In genomic region chr3:141895096-141895495, GRCm38 (mm10) we compare ENCODE assay signal across 21 mouse cellular contexts.
DNase-seq lines count a peak whose midpoint lies in the region; ATAC-seq and TF ChIP-seq lines count a peak whose summit lies in the region.
"Had no signal": no experiment of that assay in that cellular context is flagged by ENCODE, and none has a peak within 500 bp of the region (broad histone marks: within the 10 kb centered on the region; RNA-seq: fewer than 3 reads in every experiment).

No protein-coding gene starts in this region.

- H3K4me2 ChIP-seq in forebrain, embryonic 15.5 days (replicated peaks): no peak overlapping the region
- H3K4me2 ChIP-seq in forebrain, embryonic 12.5 days: no peak overlapping the region
- H3K4me2 ChIP-seq in CH12.LX (ENCODE audit: insufficient read depth, low read depth, poor library complexity, severe bottlenecking): peak overlapping the region; percentile 47; the same call in 1 of the 2 replicates
- no peak overlapping the region for H3K4me2 ChIP-seq in limb, embryonic 13.5 days (replicated peaks)
- H3K4me2 ChIP-seq: heart, embryonic 11.5 days; hindbrain, embryonic 15.5 days; midbrain, embryonic 13.5 days; neural tube, embryonic 15.5 days had no signal

- intact Hi-C loops in left cerebral cortex, postnatal 36 days (cut with DNase I): no loop called here

- TF ChIP-seq EP300 in CH12.LX (IDR thresholded peaks at IDR 0.05; ENCODE audit: low read length): no peak

- dilution Hi-C loops in CH12.LX (cut with MboI; ENCODE audit: extremely low pct_ligation_motif_present, extremely low pct_unique_long_range_greater_than_20kb, low sequenced_read_pairs): no loop called here

- TF ChIP-seq CTCF in CH12.LX (conservative IDR thresholded peaks at IDR 0.05 in 1 of 2, IDR thresholded peaks at IDR 0.05 in 1 of 2; ENCODE audit: low read depth in 2 of 2, low read length in 2 of 2): no peak

- no peak overlapping the region for H3K9ac ChIP-seq in forebrain, embryonic 15.5 days (replicated peaks)
- no peak overlapping the region for H3K9ac ChIP-seq in forebrain, embryonic 12.5 days
- no peak overlapping the region for H3K9ac ChIP-seq in CH12.LX (ENCODE audit: insufficient read depth, low read depth)
- H3K9ac ChIP-seq in limb, embryonic 13.5 days: no peak overlapping the region
- H3K9ac ChIP-seq: hindbrain, embryonic 15.5 days; midbrain, embryonic 13.5 days; neural tube, embryonic 15.5 days had no signal

- in situ Hi-C loops in CH12.LX (cut with MboI; ENCODE audit: low pct_ligation_motif_present, low pct_unique_long_range_greater_than_20kb, low sequenced_read_pairs): no loop called here

- H3K79me2 ChIP-seq in CH12.LX (replicated peaks; ENCODE audit: control insufficient read depth, extremely low read depth, insufficient read depth, poor library complexity, severe bottlenecking): no peaks in the 10 kb centered on the region

- H3K27me3 ChIP-seq in forebrain, embryonic 15.5 days: no peaks in the 10 kb centered on the region
- H3K27me3 ChIP-seq in forebrain, embryonic 12.5 days: no peaks in the 10 kb centered on the region
- no peaks in the 10 kb centered on the region for H3K27me3 ChIP-seq in CH12.LX (replicated peaks)
- H3K27me3 ChIP-seq in limb, embryonic 13.5 days: no peaks in the 10 kb centered on the region
- H3K27me3 ChIP-seq: hindbrain, embryonic 15.5 days; midbrain, embryonic 13.5 days; neural tube, embryonic 15.5 days had no signal

- peak; percentile 82 for ATAC-seq in forebrain, embryonic 15.5 days (replicated peaks)
- no peak for ATAC-seq in forebrain, embryonic 12.5 days (ENCODE audit: low FRiP score)
- ATAC-seq in limb, embryonic 13.5 days (ENCODE audit: low FRiP score, low read depth): no peak
- ATAC-seq: intestine, embryonic 16.5 days; midbrain, embryonic 13.5 days had no signal

- no peaks in the 10 kb centered on the region for H3K36me3 ChIP-seq in forebrain, embryonic 15.5 days
- H3K36me3 ChIP-seq in forebrain, embryonic 12.5 days (replicated peaks): no peaks in the 10 kb centered on the region
- H3K36me3 ChIP-seq in CH12.LX (replicated peaks in 1 of 2; ENCODE audit: control insufficient read depth in 1 of 2, insufficient read depth in 1 of 2, low read length in 1 of 2): no peaks in the 10 kb centered on the region
- no peaks in the 10 kb centered on the region for H3K36me3 ChIP-seq in limb, embryonic 13.5 days
- H3K36me3 ChIP-seq: embryonic facial prominence, embryonic 10.5 days; hindbrain, embryonic 15.5 days; midbrain, embryonic 13.5 days; neural tube, embryonic 15.5 days had no signal

- WGBS in forebrain, embryonic 15.5 days: 39% methylated on average over 5 of the region's 5 CpGs
- WGBS in forebrain, embryonic 12.5 days: 64% methylated on average over 5 of the region's 5 CpGs
- WGBS in limb, embryonic 13.5 days: 54% methylated on average over 5 of the region's 5 CpGs

- no peak for TF ChIP-seq RAD21 in CH12.LX (IDR thresholded peaks at IDR 0.05; ENCODE audit: low read depth, low read length)

- TF ChIP-seq POLR2A in CH12.LX (IDR thresholded peaks at IDR 0.05; ENCODE audit: low read depth, low read length): no peak

- peaks cover 18% of the 10 kb centered on the region for H3K4me1 ChIP-seq in forebrain, embryonic 15.5 days
- peaks cover 15% of the 10 kb centered on the region for H3K4me1 ChIP-seq in forebrain, embryonic 12.5 days
- H3K4me1 ChIP-seq in CH12.LX (ENCODE audit: control insufficient read depth in 1 of 2, insufficient read depth in 2 of 2): peaks cover 0 to 2% of the 10 kb centered on the region in 2 experiments; a peak in 1 of 4 replicates
- peaks cover 34% of the 10 kb centered on the region for H3K4me1 ChIP-seq in limb, embryonic 13.5 days
- H3K4me1 ChIP-seq: midbrain, embryonic 13.5 days; neural tube, embryonic 15.5 days had no signal

- DNase-seq in left cerebral cortex, postnatal 36 days (ENCODE audit: low spot score in 2 of 2): peak; percentile 11 to 13
- no peak for DNase-seq in left cerebral cortex, adult 11 months (ENCODE audit: low spot score)
- DNase-seq in CH12.LX (ENCODE audit: extremely low read depth): no peak
- no peak for DNase-seq in embryo, embryonic 9.5 days (ENCODE audit: extremely low spot score)
- DNase-seq: adrenal gland, adult 8-10 months; cerebellum, adult 18-20 months; cerebellum, postnatal 36 days; heart, postnatal 14 days; spleen, adult 18-20 months; thymus, postnatal 25 days had no signal

- H3K27ac ChIP-seq in forebrain, embryonic 15.5 days (replicated peaks): peak overlapping the region; percentile 39
- H3K27ac ChIP-seq in forebrain, embryonic 12.5 days: no peak overlapping the region
- no peak overlapping the region for H3K27ac ChIP-seq in CH12.LX (ENCODE audit: insufficient read depth, low read depth)
- peak overlapping the region; percentile 3; the same call in 1 of the 2 replicates for H3K27ac ChIP-seq in limb, embryonic 13.5 days
- H3K27ac ChIP-seq: embryonic facial prominence, embryonic 10.5 days; hindbrain, embryonic 15.5 days; kidney, postnatal 0 days; midbrain, embryonic 13.5 days; neural tube, embryonic 15.5 days had no signal

- H3K4me3 ChIP-seq in forebrain, embryonic 15.5 days: no peak overlapping the region
- H3K4me3 ChIP-seq in forebrain, embryonic 12.5 days (replicated peaks): no peak overlapping the region
- no peak overlapping the region for H3K4me3 ChIP-seq in CH12.LX (replicated peaks in 1 of 3; ENCODE audit: low read depth in 2 of 3, low read length in 2 of 3, poor library complexity in 1 of 3)
- no peak overlapping the region for H3K4me3 ChIP-seq in limb, embryonic 13.5 days
- H3K4me3 ChIP-seq: embryonic facial prominence, embryonic 10.5 days; hindbrain, embryonic 15.5 days; midbrain, embryonic 13.5 days; myocyte; neural tube, embryonic 15.5 days had no signal

- H3K9me3 ChIP-seq in forebrain, embryonic 15.5 days: no peaks in the 10 kb centered on the region
- H3K9me3 ChIP-seq in forebrain, embryonic 12.5 days: no peaks in the 10 kb centered on the region
- H3K9me3 ChIP-seq in CH12.LX (replicated peaks; ENCODE audit: low read length): peaks cover under 1% of the 10 kb centered on the region
- 0 out of 2 replicates have a peak, but pooled peaks cover under 1% of the 10 kb centered on the region for H3K9me3 ChIP-seq in limb, embryonic 13.5 days
- H3K9me3 ChIP-seq: embryonic facial prominence, embryonic 10.5 days; hindbrain, embryonic 15.5 days; midbrain, embryonic 13.5 days; neural tube, embryonic 15.5 days had no signal

TF ChIP-seq in CH12.LX, 34 proteins besides CTCF, POLR2A, EP300 and RAD21:
- TF ChIP-seq NELFE (IDR thresholded peaks at IDR 0.05; ENCODE audit: low read depth, low read length): no peak

Comparison
In these comparisons a context has a peak if more than half of its experiments do, and no peak if none do; other contexts are left out.
1. H3K27ac ChIP-seq: peak in forebrain, embryonic 15.5 days (single experiment) and limb, embryonic 13.5 days (single experiment); none in forebrain, embryonic 12.5 days (single experiment) and CH12.LX (single experiment).
2. DNase-seq: peak in left cerebral cortex, postnatal 36 days (2 of 2); none in left cerebral cortex, adult 11 months (single experiment), CH12.LX (single experiment) and embryo, embryonic 9.5 days (single experiment).